Mouse (Mus musculus): ENCODE data around the gene Btla.

Gene Btla

GRCm38 (mm10) chr16:45223648-45224388 lies at the start of gene Btla:
Gene Btla, plus strand, starts transcription at chr16:45224315.
- no peak for DNase-seq (ENCODE audit: low read depth, low spot score)

- no peak for DNase-seq (ENCODE audit: low read depth, low spot score)
Measured at GRCm38 (mm10) chr16:45178552-45178951, 45.6 kb upstream of the Btla start.

- no peak for DNase-seq (ENCODE audit: low read depth, low spot score)
Measured at GRCm38 (mm10) chr16:45181824-45182223, 42.3 kb upstream of the Btla start.

- DNase-seq (ENCODE audit: low read depth, low spot score), result peak; percentile 34
Measured at GRCm38 (mm10) chr16:45192613-45193012, 31.5 kb upstream of the Btla start.

GRCm38 (mm10) chr16:45196816-45197215 lies 27.3 kb upstream of the Btla start:
- peak; percentile 43 for DNase-seq (ENCODE audit: low read depth, low spot score)

- no peak for DNase-seq (ENCODE audit: low read depth, low spot score)
Measured at GRCm38 (mm10) chr16:45201395-45201794, 22.7 kb upstream of the Btla start.

- no peak for DNase-seq (ENCODE audit: low read depth, low spot score)
Measured at GRCm38 (mm10) chr16:45204438-45204837, 19.7 kb upstream of the Btla start.

- no peak for DNase-seq (ENCODE audit: low read depth, low spot score)
Measured at GRCm38 (mm10) chr16:45204859-45205670, 19.1 kb upstream of the Btla start.

GRCm38 (mm10) chr16:45222016-45222415 lies 2.1 kb upstream of the Btla start:
- DNase-seq (ENCODE audit: low read depth, low spot score), result no peak

- no peak for DNase-seq (ENCODE audit: low read depth, low spot score)
Measured at GRCm38 (mm10) chr16:45222771-45223170, 1.3 kb upstream of the Btla start.

- DNase-seq (ENCODE audit: low read depth, low spot score), result no peak
Measured at GRCm38 (mm10) chr16:45224431-45225008, 405 bp downstream of the Btla start.

GRCm38 (mm10) chr16:45227002-45227401 lies 2.9 kb downstream of the Btla start:
- DNase-seq (ENCODE audit: low read depth, low spot score), result no peak

GRCm38 (mm10) chr16:45231296-45231695 lies 7.2 kb downstream of the Btla start:
- no peak for DNase-seq (ENCODE audit: low read depth, low spot score)

GRCm38 (mm10) chr16:45233007-45233406 lies 8.9 kb downstream of the Btla start:
- no peak for DNase-seq (ENCODE audit: low read depth, low spot score)

- DNase-seq (ENCODE audit: low read depth, low spot score), result no peak
Measured at GRCm38 (mm10) chr16:45242700-45243099, 18.6 kb downstream of the Btla start.

GRCm38 (mm10) chr16:45244930-45245472 lies 20.9 kb downstream of the Btla start:
- no peak for DNase-seq (ENCODE audit: low read depth, low spot score)

GRCm38 (mm10) chr16:45249761-45250160 lies 25.6 kb downstream of the Btla start:
- no peak for DNase-seq (ENCODE audit: low read depth, low spot score)

GRCm38 (mm10) chr16:45250317-45250716 lies 26.2 kb downstream of the Btla start:
- DNase-seq (ENCODE audit: low read depth, low spot score), result no peak

GRCm38 (mm10) chr16:45251773-45252413 lies 27.8 kb downstream of the Btla start:
- no peak for DNase-seq (ENCODE audit: low read depth, low spot score)

GRCm38 (mm10) chr16:45255183-45255861 lies 31.2 kb downstream of the Btla start:
- DNase-seq (ENCODE audit: low read depth, low spot score), result no peak

GRCm38 (mm10) chr16:45256895-45257294 lies 32.8 kb downstream of the Btla start:
- DNase-seq (ENCODE audit: low read depth, low spot score), result no peak

All from retina, adult 2 months (tissue).